Mouse (Mus musculus) kidney, adult 2 months (tissue): Measurements from ENCODE around the gene Ntn5. TPM values are rescaled to one million over a fixed set of nuclear protein-coding genes. Genes with fewer than 3 reads are reported as not detected.
A peak's percentile ranks its signal among the peaks of the same experiment; 100 is the strongest.

Source experiments
- DNase-seq: peaks from one replicate; pipeline ENCODE4 v3.0.0; 2021
- H3K27ac ChIP-seq: fragments of 200-500 bp; 2 replicates; pipeline ENCODE4 v1.5.1; 2012; ENCODE audit warnings: low read depth, low read length, control low read depth, inconsistent platforms; ENCODE audit not compliant: insufficient read depth
- H3K27me3 ChIP-seq: fragments of 200-500 bp; replicated peaks from 2 replicates; pipeline ENCODE4 v1.6.1; 2012; ENCODE audit warnings: mild to moderate bottlenecking, moderate library complexity, low read length, inconsistent platforms; ENCODE audit not compliant: control insufficient read depth, insufficient read depth
- H3K36me3 ChIP-seq: fragments of 200-500 bp; 2 replicates; pipeline ENCODE4 v1.6.1; 2012; ENCODE audit warnings: mild to moderate bottlenecking, moderate library complexity, low read length, inconsistent platforms; ENCODE audit not compliant: control insufficient read depth, insufficient read depth
- H3K4me1 ChIP-seq: fragments of 200-500 bp; 2 replicates; pipeline ENCODE4 v1.6.1; 2011; ENCODE audit warnings: low read length; ENCODE audit not compliant: control insufficient read depth, insufficient read depth
- H3K4me3 ChIP-seq: fragments of 200-500 bp; 2 replicates; pipeline ENCODE4 v1.5.1; 2011; ENCODE audit warnings: mild to moderate bottlenecking, low read depth, low read length, control low read depth; ENCODE audit not compliant: insufficient read depth
- CTCF ChIP-seq: fragments of 200-500 bp; conservative IDR thresholded peaks from 2 replicates; pipeline ENCODE4 v1.5.1; 2011; ENCODE audit warnings: low read depth, mild to moderate bottlenecking, control low read depth, low read length, moderate library complexity, mixed read lengths; ENCODE audit not compliant: insufficient read depth, insufficient read length
- POLR2A ChIP-seq: fragments of 200-500 bp; IDR thresholded peaks from one replicate; pipeline ENCODE4 v1.6.1; 2011; ENCODE audit warnings: low read depth, low read length, control low read depth
- WGBS: fragments of 180-500 bp; shearing (Covaris S2); methylation state at CpG from one replicate; pipeline ENCODE4 v1.1.7; 2018; 5-methylcytosine and 5-hydroxymethylcytosine counted together
- polyA plus RNA-seq: library from polyadenylated mRNA; depleted of rRNA; stranded (reverse); fragments of >200 nt; gene quantifications from 2 replicates; pipeline ENCODE4 v1.2.3, GENCODE M21; 2012

Gene Ntn5
- polyA plus RNA-seq, 1 experiment: 0.09 TPM

- peak; percentile 52 for DNase-seq
- Histone ChIP-seq H3K4me3 (no peak overlapping the region), H3K4me1 (no peaks in the 10 kb centered on the region; the same call in 1 of the 2 replicates), H3K36me3 (no peaks in the 10 kb centered on the region), H3K27ac (peak overlapping the region; percentile 21; the same call in 1 of the 2 replicates), H3K27me3 (no peaks in the 10 kb centered on the region)
- TF ChIP-seq POLR2A (no peak), CTCF (no peak)
- 61% methylated on average over 19 of the region's 19 CpGs for WGBS
Measured at GRCm38 (mm10) chr7:45640191-45640957, 43.4 kb upstream of the Ntn5 start.

GRCm38 (mm10) chr7:45641391-45642040 lies 42.3 kb upstream of the Ntn5 start:
- H3K4me3 ChIP-seq: peak overlapping the region; percentile 41; the same call in 1 of the 2 replicates
- H3K27ac ChIP-seq: peak overlapping the region; percentile 24; the same call in 1 of the 2 replicates
- no peaks in the 10 kb centered on the region for H3K36me3 ChIP-seq
- peak; percentile 49 for DNase-seq
- WGBS: 53% methylated on average over 17 of the region's 17 CpGs
- no peaks in the 10 kb centered on the region; the same call in 1 of the 2 replicates for H3K4me1 ChIP-seq
- TF ChIP-seq POLR2A (no peak), CTCF (no peak)
- no peaks in the 10 kb centered on the region for H3K27me3 ChIP-seq

DNA sequence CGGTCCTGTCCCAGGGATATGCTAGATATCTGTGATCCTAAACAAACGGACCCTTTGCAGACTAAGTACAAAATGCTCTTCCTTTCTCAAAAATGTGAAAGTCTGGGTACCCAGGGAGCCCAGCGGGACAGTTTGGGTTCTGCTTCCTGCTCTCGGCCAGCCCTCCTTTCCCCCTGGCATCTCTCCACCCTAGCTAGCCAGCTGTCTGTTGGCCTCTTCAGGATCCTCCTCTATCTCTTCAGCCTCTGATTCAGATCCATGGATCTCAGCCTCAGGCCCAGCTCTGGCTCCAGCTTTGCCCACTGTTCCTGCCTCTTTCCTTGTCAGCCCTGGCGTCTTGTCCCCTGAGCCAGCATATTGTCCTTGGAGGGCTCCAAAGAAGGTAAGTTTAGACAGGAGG lies 41.7 kb upstream of the Ntn5 start:
- no peaks in the 10 kb centered on the region for H3K27me3 ChIP-seq
- no peaks in the 10 kb centered on the region; the same call in 1 of the 2 replicates for H3K4me1 ChIP-seq
- H3K4me3 ChIP-seq: peak overlapping the region; percentile 41; the same call in 1 of the 2 replicates
- TF ChIP-seq CTCF (no peak), POLR2A (no peak)
- H3K27ac ChIP-seq: peak overlapping the region; percentile 24; the same call in 1 of the 2 replicates
- no peak for DNase-seq
- 69% methylated on average over 5 of the region's 5 CpGs for WGBS
- no peaks in the 10 kb centered on the region for H3K36me3 ChIP-seq

GRCm38 (mm10) chr7:45642503-45643255 lies 41.1 kb upstream of the Ntn5 start:
- 0 out of 2 replicates have a peak overlapping the region, but pooled peaks have one; percentile 10 for H3K27ac ChIP-seq
- no peaks in the 10 kb centered on the region for H3K36me3 ChIP-seq
- H3K27me3 ChIP-seq: no peaks in the 10 kb centered on the region
- no peak for TF ChIP-seq POLR2A
- no peak for TF ChIP-seq CTCF
- H3K4me3 ChIP-seq: peak overlapping the region; percentile 48
- DNase-seq: no peak
- no peaks in the 10 kb centered on the region; the same call in 1 of the 2 replicates for H3K4me1 ChIP-seq
- 48% methylated on average over 16 of the region's 16 CpGs for WGBS

GRCm38 (mm10) chr7:45643441-45644178 lies 40.2 kb upstream of the Ntn5 start:
- no peaks in the 10 kb centered on the region for H3K4me1 ChIP-seq
- TF ChIP-seq CTCF (no peak), POLR2A (no peak)

GRCm38 (mm10) chr7:45644183-45644582 lies 39.6 kb upstream of the Ntn5 start:
- Histone ChIP-seq H3K4me1 (no peaks in the 10 kb centered on the region), H3K4me3 (peak overlapping the region; percentile 16), H3K36me3 (no peaks in the 10 kb centered on the region), H3K27me3 (no peaks in the 10 kb centered on the region), H3K27ac (peak overlapping the region; percentile 26; the same call in 1 of the 2 replicates)
- TF ChIP-seq POLR2A (no peak), CTCF (no peak)
- WGBS: 21% methylated on average over 18 of the region's 18 CpGs
- no peak for DNase-seq

More at GRCm38 (mm10) chr7:45643441-45644178, 40.2 kb upstream of the Ntn5 start:
- H3K27ac ChIP-seq: peak overlapping the region; percentile 26; the same call in 1 of the 2 replicates
- peak; percentile 93 for DNase-seq
- 15% methylated on average over 28 of the region's 28 CpGs for WGBS
- no peaks in the 10 kb centered on the region for H3K27me3 ChIP-seq
- peak overlapping the region; percentile 48 for H3K4me3 ChIP-seq
- no peaks in the 10 kb centered on the region for H3K36me3 ChIP-seq
